Mouse (Mus musculus) lung, postnatal 0 days (tissue): ENCODE measurements around the gene Ddx28.

Experiments
- CTCF ChIP-seq: IDR thresholded peaks from 2 replicates; pipeline ENCODE4 v1.5.1; 2016; ENCODE audit warnings: antibody characterized with exemption, mild to moderate bottlenecking
- EP300 ChIP-seq: IDR thresholded peaks from 2 replicates; pipeline ENCODE4 v1.6.1; 2016; ENCODE audit warnings: antibody characterized with exemption, mild to moderate bottlenecking, control low read depth

DNA sequence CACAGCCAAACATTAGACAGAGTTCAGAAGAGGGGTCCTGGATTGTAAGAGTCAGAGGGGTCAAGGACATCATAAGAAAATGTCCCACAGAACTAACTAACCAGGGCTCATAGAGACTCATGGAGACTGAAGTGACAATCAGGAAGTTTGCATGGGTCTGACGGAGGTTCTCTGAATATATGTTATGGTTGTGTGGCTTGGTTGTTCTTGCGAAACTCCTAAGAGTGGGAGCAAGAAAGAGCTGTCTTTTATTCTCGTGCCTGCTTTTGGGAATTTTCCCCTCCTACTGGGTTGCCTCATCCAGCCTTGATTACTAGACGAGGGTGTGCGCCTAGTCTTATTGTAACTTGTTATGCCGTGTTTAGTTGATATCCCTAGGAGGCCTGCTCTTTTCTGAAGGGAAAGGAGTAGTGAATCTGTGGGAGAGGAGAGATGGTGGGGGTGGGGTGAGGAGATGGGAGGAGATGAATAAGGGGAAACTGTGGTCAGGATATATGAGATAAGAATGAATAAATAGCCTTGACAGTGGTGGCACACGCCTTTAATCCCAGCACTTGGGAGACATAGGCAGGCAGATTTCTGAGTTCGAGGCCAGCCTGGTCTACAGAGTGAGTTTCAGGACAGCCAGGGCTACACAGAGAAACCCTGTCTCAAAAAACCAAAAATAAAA lies 7.0 kb downstream of the Ddx28 start:
- no peak for TF ChIP-seq EP300
- TF ChIP-seq CTCF, result no peak
